Mouse (Mus musculus): Measurements from ENCODE around the gene Ccdc175. TPM values are rescaled to one million over a fixed set of nuclear protein-coding genes. Genes with fewer than 3 reads are reported as not detected.

Ccdc175 gene
- polyA plus RNA-seq, 1 experiment from 2014 or later = not detected

- Histone ChIP-seq H3K36me3 (ENCODE audit: control insufficient read depth, insufficient read depth) (no peaks in the 10 kb centered on the region), H3K27me3 (replicated peaks; ENCODE audit: control insufficient read depth, insufficient read depth, low read length) (no peaks in the 10 kb centered on the region), H3K4me2 (ENCODE audit: low read length) (no peak overlapping the region), H3K9ac (replicated peaks; ENCODE audit: low read depth, low read length) (no peak overlapping the region), H3K4me3 (replicated peaks; ENCODE audit: low read length) (no peak overlapping the region), H3K4me1 (replicated peaks; ENCODE audit: control insufficient read depth, insufficient read depth, low read length) (peaks cover 5% of the 10 kb centered on the region), H3K27ac (ENCODE audit: low read length) (no peak overlapping the region), H3K9me3 (ENCODE audit: control insufficient read depth, low read length) (no peaks in the 10 kb centered on the region)
- WGBS = 92% methylated on average over 3 of the region's 3 CpGs
- ATAC-seq = no peak
These were observed 16.0 kb upstream of the Ccdc175 start for GRCm38 (mm10) chr12:72200828-72201227.

- H3K9me3 ChIP-seq (ENCODE audit: control insufficient read depth, low read length) = no peaks in the 10 kb centered on the region
- peaks cover 5% of the 10 kb centered on the region for H3K4me1 ChIP-seq (replicated peaks; ENCODE audit: control insufficient read depth, insufficient read depth, low read length)
- H3K27ac ChIP-seq (ENCODE audit: low read length) = no peak overlapping the region
- ATAC-seq = peak; percentile 69; the same call in 1 of the 2 replicates
- no peak overlapping the region for H3K9ac ChIP-seq (replicated peaks; ENCODE audit: low read depth, low read length)
- H3K4me2 ChIP-seq (ENCODE audit: low read length) = no peak overlapping the region
- H3K36me3 ChIP-seq (ENCODE audit: control insufficient read depth, insufficient read depth) = no peaks in the 10 kb centered on the region
- 50% methylated on average over 18 of the region's 18 CpGs for WGBS
- H3K27me3 ChIP-seq (replicated peaks; ENCODE audit: control insufficient read depth, insufficient read depth, low read length) = no peaks in the 10 kb centered on the region
- H3K4me3 ChIP-seq (replicated peaks; ENCODE audit: low read length) = no peak overlapping the region
These were observed 13.2 kb upstream of the Ccdc175 start for GRCm38 (mm10) chr12:72197925-72198486.

- Histone ChIP-seq H3K4me1 (replicated peaks; ENCODE audit: control insufficient read depth, insufficient read depth, low read length) (peaks cover 5% of the 10 kb centered on the region), H3K36me3 (ENCODE audit: control insufficient read depth, insufficient read depth) (no peaks in the 10 kb centered on the region), H3K27ac (ENCODE audit: low read length) (no peak overlapping the region), H3K27me3 (replicated peaks; ENCODE audit: control insufficient read depth, insufficient read depth, low read length) (no peaks in the 10 kb centered on the region), H3K4me3 (replicated peaks; ENCODE audit: low read length) (no peak overlapping the region), H3K9ac (replicated peaks; ENCODE audit: low read depth, low read length) (no peak overlapping the region), H3K9me3 (ENCODE audit: control insufficient read depth, low read length) (no peaks in the 10 kb centered on the region), H3K4me2 (ENCODE audit: low read length) (no peak overlapping the region)
- WGBS = 87% methylated on average over 7 of the region's 7 CpGs
- no peak for ATAC-seq
These were observed 12.6 kb upstream of the Ccdc175 start for GRCm38 (mm10) chr12:72197434-72197833.

- Histone ChIP-seq H3K9ac (replicated peaks; ENCODE audit: low read depth, low read length) (no peak overlapping the region), H3K36me3 (ENCODE audit: control insufficient read depth, insufficient read depth) (no peaks in the 10 kb centered on the region), H3K27ac (ENCODE audit: low read length) (no peak overlapping the region), H3K27me3 (replicated peaks; ENCODE audit: control insufficient read depth, insufficient read depth, low read length) (no peaks in the 10 kb centered on the region), H3K4me3 (replicated peaks; ENCODE audit: low read length) (no peak overlapping the region), H3K4me1 (replicated peaks; ENCODE audit: control insufficient read depth, insufficient read depth, low read length) (no peaks in the 10 kb centered on the region), H3K9me3 (ENCODE audit: control insufficient read depth, low read length) (0 out of 2 replicates have a peak, but pooled peaks cover 4% of the 10 kb centered on the region), H3K4me2 (ENCODE audit: low read length) (no peak overlapping the region)
- 83% methylated on average over 4 of the region's 4 CpGs for WGBS
- ATAC-seq = no peak
These were observed 5.3 kb downstream of the Ccdc175 start for GRCm38 (mm10) chr12:72179561-72179960.

GRCm38 (mm10) chr12:72178322-72178721 is 6.5 kb downstream of the Ccdc175 start:
- Histone ChIP-seq H3K27ac (ENCODE audit: low read length) (no peak overlapping the region), H3K27me3 (replicated peaks; ENCODE audit: control insufficient read depth, insufficient read depth, low read length) (no peaks in the 10 kb centered on the region), H3K4me1 (replicated peaks; ENCODE audit: control insufficient read depth, insufficient read depth, low read length) (no peaks in the 10 kb centered on the region), H3K9ac (replicated peaks; ENCODE audit: low read depth, low read length) (no peak overlapping the region), H3K4me3 (replicated peaks; ENCODE audit: low read length) (no peak overlapping the region), H3K9me3 (ENCODE audit: control insufficient read depth, low read length) (0 out of 2 replicates have a peak, but pooled peaks cover 4% of the 10 kb centered on the region), H3K36me3 (ENCODE audit: control insufficient read depth, insufficient read depth) (no peaks in the 10 kb centered on the region), H3K4me2 (ENCODE audit: low read length) (no peak overlapping the region)
- ATAC-seq = no peak
- 86% methylated on average over 3 of the region's 3 CpGs for WGBS

GRCm38 (mm10) chr12:72158421-72158820 is 26.4 kb downstream of the Ccdc175 start:
- Histone ChIP-seq H3K27ac (ENCODE audit: low read length) (no peak overlapping the region), H3K36me3 (ENCODE audit: control insufficient read depth, insufficient read depth) (no peaks in the 10 kb centered on the region), H3K4me3 (replicated peaks; ENCODE audit: low read length) (no peak overlapping the region), H3K4me2 (ENCODE audit: low read length) (no peak overlapping the region), H3K9ac (replicated peaks; ENCODE audit: low read depth, low read length) (no peak overlapping the region), H3K9me3 (ENCODE audit: control insufficient read depth, low read length) (no peaks in the 10 kb centered on the region), H3K27me3 (replicated peaks; ENCODE audit: control insufficient read depth, insufficient read depth, low read length) (no peaks in the 10 kb centered on the region), H3K4me1 (replicated peaks; ENCODE audit: control insufficient read depth, insufficient read depth, low read length) (no peaks in the 10 kb centered on the region)
- no peak for ATAC-seq
- 36% methylated on average over 4 of the region's 4 CpGs for WGBS

- no peak for ATAC-seq
- Histone ChIP-seq H3K4me3 (replicated peaks; ENCODE audit: low read length) (no peak overlapping the region), H3K9ac (replicated peaks; ENCODE audit: low read depth, low read length) (no peak overlapping the region), H3K27ac (ENCODE audit: low read length) (no peak overlapping the region), H3K4me1 (replicated peaks; ENCODE audit: control insufficient read depth, insufficient read depth, low read length) (no peaks in the 10 kb centered on the region; the same call in 1 of the 2 replicates), H3K27me3 (replicated peaks; ENCODE audit: control insufficient read depth, insufficient read depth, low read length) (no peaks in the 10 kb centered on the region), H3K9me3 (ENCODE audit: control insufficient read depth, low read length) (no peaks in the 10 kb centered on the region), H3K4me2 (ENCODE audit: low read length) (no peak overlapping the region), H3K36me3 (ENCODE audit: control insufficient read depth, insufficient read depth) (no peaks in the 10 kb centered on the region)
- WGBS = 55% methylated on average over 4 of the region's 4 CpGs
These were observed 34.0 kb downstream of the Ccdc175 start for GRCm38 (mm10) chr12:72150786-72151185.

- Histone ChIP-seq H3K27ac (ENCODE audit: low read length) (no peak overlapping the region), H3K27me3 (replicated peaks; ENCODE audit: control insufficient read depth, insufficient read depth, low read length) (no peaks in the 10 kb centered on the region), H3K4me3 (replicated peaks; ENCODE audit: low read length) (no peak overlapping the region), H3K36me3 (ENCODE audit: control insufficient read depth, insufficient read depth) (no peaks in the 10 kb centered on the region), H3K4me1 (replicated peaks; ENCODE audit: control insufficient read depth, insufficient read depth, low read length) (no peaks in the 10 kb centered on the region), H3K4me2 (ENCODE audit: low read length) (no peak overlapping the region), H3K9me3 (ENCODE audit: control insufficient read depth, low read length) (no peaks in the 10 kb centered on the region), H3K9ac (replicated peaks; ENCODE audit: low read depth, low read length) (no peak overlapping the region)
- no peak for ATAC-seq
- 94% methylated on average over 10 of the region's 10 CpGs for WGBS
These were observed 55.6 kb downstream of the Ccdc175 start for GRCm38 (mm10) chr12:72129203-72129602.

- Histone ChIP-seq H3K4me2 (ENCODE audit: low read length) (no peak overlapping the region), H3K9me3 (ENCODE audit: control insufficient read depth, low read length) (no peaks in the 10 kb centered on the region; the same call in 1 of the 2 replicates), H3K27ac (ENCODE audit: low read length) (no peak overlapping the region), H3K36me3 (ENCODE audit: control insufficient read depth, insufficient read depth) (no peaks in the 10 kb centered on the region), H3K27me3 (replicated peaks; ENCODE audit: control insufficient read depth, insufficient read depth, low read length) (no peaks in the 10 kb centered on the region), H3K9ac (replicated peaks; ENCODE audit: low read depth, low read length) (no peak overlapping the region), H3K4me1 (replicated peaks; ENCODE audit: control insufficient read depth, insufficient read depth, low read length) (no peaks in the 10 kb centered on the region), H3K4me3 (replicated peaks; ENCODE audit: low read length) (no peak overlapping the region)
- WGBS = 85% methylated on average over 22 of the region's 23 CpGs
- no peak for ATAC-seq
These were observed 69.0 kb downstream of the Ccdc175 start for GRCm38 (mm10) chr12:72115686-72116345.

Measured in forebrain, embryonic 16.5 days (tissue).